Mouse (Mus musculus) liver, adult 2 months (tissue): Measurements from ENCODE around the gene Gm10322.

Source experiments
- CTCF ChIP-seq: fragments of 200-500 bp; IDR thresholded peaks from 2 replicates; pipeline ENCODE4 v1.5.1; 2011; ENCODE audit warnings: low read depth, low read length, control low read depth
- POLR2A ChIP-seq: fragments of 200-500 bp; IDR thresholded peaks from 2 replicates; pipeline ENCODE4 v1.6.1; 2011; ENCODE audit warnings: low read length, control low read depth; ENCODE audit not compliant: insufficient read depth; ENCODE audit errors: extremely low read depth

GRCm38 (mm10) chr10:59645153-59645552 lies 29.3 kb downstream of the Gm10322 start:
- TF ChIP-seq CTCF (no peak), POLR2A (no peak)
